Mouse (Mus musculus): ENCODE measurements around the gene Glrx5. TPM values are rescaled to one million over a fixed set of nuclear protein-coding genes. Genes with fewer than 3 reads are reported as not detected.

Gene Glrx5
- polyA plus RNA-seq (2015; fragmentation: Nextera tagmentation; extraction: Ambion mirVana), result 152 and 159 TPM in 2 replicates

GRCm38 (mm10) chr12:105032147-105032831 is at the start of gene Glrx5:
Glrx5 (plus strand) TSS chr12:105032688.
- peak within 1 kb of the TSS; percentile 76 for H3K9ac ChIP-seq
- under 1% methylated on average over 72 of the region's 72 CpGs for WGBS

DNA sequence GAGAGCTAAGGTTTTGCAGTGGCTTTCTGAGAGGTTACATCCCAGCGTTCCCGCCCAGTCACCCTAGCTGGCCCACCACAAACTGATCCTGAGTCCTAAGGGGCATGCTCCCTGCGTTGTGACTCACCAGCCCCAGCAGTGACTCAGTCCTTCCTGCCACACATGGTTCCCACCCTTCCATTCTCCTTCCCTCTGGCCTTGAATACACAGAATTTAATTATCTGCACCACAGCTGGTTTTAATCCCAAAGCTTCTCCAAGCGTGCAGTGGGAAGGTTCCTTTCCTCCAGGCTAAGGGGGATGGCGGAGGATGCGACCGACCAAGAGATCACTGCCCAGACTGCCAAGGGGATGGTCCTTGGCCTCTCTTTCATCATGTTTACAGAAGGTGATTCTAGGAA is 49.0 kb upstream of the Glrx5 start:
- peak; percentile 64; the same call in 1 of the 2 replicates for ATAC-seq (ENCODE audit: insufficient number of reproducible peaks, low FRiP score, low TSS enrichment, low read depth)
- peak overlapping the region; percentile 75 for H3K27ac ChIP-seq (replicated peaks)
- 26% methylated on average over 7 of the region's 7 CpGs for WGBS

More at GRCm38 (mm10) chr12:105032147-105032831, at the start of gene Glrx5:
- Histone ChIP-seq H3K36me3 (peaks cover 13% of the 10 kb centered on the region; the same call in 1 of the 2 replicates), H3K9me3 (replicated peaks) (no peaks in the 10 kb centered on the region), H3K4me3 (replicated peaks) (peak within 1 kb of the TSS; percentile 97), H3K27me3 (no peaks in the 10 kb centered on the region), H3K27ac (replicated peaks) (peak within 1 kb of the TSS; percentile 84), H3K4me2 (replicated peaks) (peak within 1 kb of the TSS; percentile 85), H3K4me1 (peaks cover 37% of the 10 kb centered on the region)
- peak; percentile 100 for ATAC-seq (ENCODE audit: insufficient number of reproducible peaks, low FRiP score, low TSS enrichment, low read depth)

GRCm38 (mm10) chr12:104985088-104985487 is 47.4 kb upstream of the Glrx5 start:
- no peak for ATAC-seq (ENCODE audit: insufficient number of reproducible peaks, low FRiP score, low TSS enrichment, low read depth)
- H3K36me3 ChIP-seq, result no peaks in the 10 kb centered on the region
- H3K4me3 ChIP-seq (replicated peaks), result no peak overlapping the region
- no peaks in the 10 kb centered on the region for H3K9me3 ChIP-seq (replicated peaks)
- H3K4me2 ChIP-seq (replicated peaks), result no peak overlapping the region
- peaks cover 27% of the 10 kb centered on the region for H3K4me1 ChIP-seq
- H3K9ac ChIP-seq, result no peak overlapping the region
- no peak overlapping the region for H3K27ac ChIP-seq (replicated peaks)
- no peaks in the 10 kb centered on the region for H3K27me3 ChIP-seq
- WGBS, result 84% methylated on average over 5 of the region's 5 CpGs

More for the DNA sequence above, 49.0 kb upstream of the Glrx5 start:
- Histone ChIP-seq H3K9ac (no peak overlapping the region), H3K27me3 (no peaks in the 10 kb centered on the region), H3K4me1 (peaks cover 40% of the 10 kb centered on the region), H3K9me3 (replicated peaks) (no peaks in the 10 kb centered on the region), H3K4me3 (replicated peaks) (no peak overlapping the region), H3K4me2 (replicated peaks) (0 out of 2 replicates have a peak overlapping the region, but pooled peaks have one; percentile 10), H3K36me3 (no peaks in the 10 kb centered on the region)

GRCm38 (mm10) chr12:104986001-104986400 is 46.5 kb upstream of the Glrx5 start:
- Histone ChIP-seq H3K27ac (replicated peaks) (no peak overlapping the region), H3K36me3 (no peaks in the 10 kb centered on the region), H3K4me1 (peaks cover 27% of the 10 kb centered on the region), H3K9ac (no peak overlapping the region), H3K27me3 (no peaks in the 10 kb centered on the region), H3K4me2 (replicated peaks) (no peak overlapping the region), H3K9me3 (replicated peaks) (no peaks in the 10 kb centered on the region), H3K4me3 (replicated peaks) (no peak overlapping the region)
- WGBS, result 78% methylated on average over 2 of the region's 2 CpGs
- ATAC-seq (ENCODE audit: insufficient number of reproducible peaks, low FRiP score, low TSS enrichment, low read depth), result no peak

- no peak for ATAC-seq (ENCODE audit: insufficient number of reproducible peaks, low FRiP score, low TSS enrichment, low read depth)
- Histone ChIP-seq H3K36me3 (no peaks in the 10 kb centered on the region), H3K4me1 (peaks cover 27% of the 10 kb centered on the region), H3K27ac (replicated peaks) (0 out of 2 replicates have a peak overlapping the region, but pooled peaks have one; percentile 11), H3K9ac (no peak overlapping the region), H3K4me2 (replicated peaks) (no peak overlapping the region), H3K27me3 (no peaks in the 10 kb centered on the region), H3K4me3 (replicated peaks) (no peak overlapping the region), H3K9me3 (replicated peaks) (no peaks in the 10 kb centered on the region)
- 89% methylated on average over 9 of the region's 9 CpGs for WGBS
These were observed 45.7 kb upstream of the Glrx5 start for GRCm38 (mm10) chr12:104986781-104987180.

DNA sequence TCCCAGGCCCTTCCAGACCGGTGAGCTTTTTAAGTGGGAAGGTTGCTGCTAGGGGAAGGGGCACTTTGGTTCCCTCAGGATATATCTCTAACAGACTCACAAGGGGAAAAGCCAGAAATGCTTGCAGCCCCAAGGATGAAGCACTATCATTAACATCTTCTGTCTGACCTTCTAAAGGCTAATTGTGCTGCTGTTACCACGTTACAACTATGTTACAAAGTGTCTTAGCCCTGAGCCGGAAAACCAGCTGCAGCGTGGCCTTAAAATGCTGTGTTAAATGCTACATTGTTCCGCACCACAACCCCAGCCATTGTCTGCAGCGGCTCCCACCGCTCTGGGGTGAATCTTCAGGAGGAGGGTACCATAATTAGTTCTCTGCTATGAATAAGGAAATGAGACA is 44.6 kb upstream of the Glrx5 start:
- Histone ChIP-seq H3K4me1 (peaks cover 23% of the 10 kb centered on the region), H3K27ac (replicated peaks) (no peak overlapping the region), H3K4me3 (replicated peaks) (no peak overlapping the region), H3K36me3 (no peaks in the 10 kb centered on the region), H3K9me3 (replicated peaks) (no peaks in the 10 kb centered on the region), H3K27me3 (no peaks in the 10 kb centered on the region), H3K9ac (no peak overlapping the region), H3K4me2 (replicated peaks) (no peak overlapping the region)
- WGBS, result 51% methylated on average over 7 of the region's 7 CpGs
- ATAC-seq (ENCODE audit: insufficient number of reproducible peaks, low FRiP score, low TSS enrichment, low read depth), result no peak

DNA sequence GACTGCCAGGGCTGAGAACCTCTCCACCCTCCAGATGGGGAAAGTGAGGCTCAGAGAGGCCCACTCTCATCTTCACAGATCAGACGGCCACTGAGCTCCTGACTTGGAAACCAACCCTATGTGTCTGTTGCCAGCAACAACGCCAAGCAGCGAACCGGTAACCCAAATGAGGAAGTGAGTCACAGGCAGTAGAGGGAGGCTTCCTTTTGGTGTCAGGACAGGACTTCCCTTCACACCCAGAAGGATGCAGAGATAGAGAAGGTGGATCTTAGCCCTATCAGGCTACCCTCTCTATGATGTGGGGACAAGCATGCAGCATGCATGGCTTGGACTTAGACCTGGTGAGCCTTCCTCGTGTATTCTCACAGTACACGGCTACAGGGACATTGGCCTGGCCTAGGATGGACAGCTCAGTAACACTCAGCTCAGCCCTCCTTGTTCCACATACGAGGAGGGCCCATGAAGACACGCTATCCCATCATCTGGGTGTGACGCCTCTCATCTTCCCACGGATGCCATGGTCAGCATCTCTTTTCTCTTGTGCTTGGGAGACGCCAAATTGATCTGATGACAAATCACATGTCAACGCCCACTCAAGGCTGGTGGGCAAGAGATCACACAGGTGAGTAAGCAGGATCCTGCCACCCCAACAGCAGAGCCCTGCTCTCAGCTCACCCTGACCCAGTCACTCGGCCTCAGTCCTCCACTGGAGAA is 41.6 kb upstream of the Glrx5 start:
- no peak for ATAC-seq (ENCODE audit: insufficient number of reproducible peaks, low FRiP score, low TSS enrichment, low read depth)
- Histone ChIP-seq H3K9me3 (replicated peaks) (no peaks in the 10 kb centered on the region), H3K27ac (replicated peaks) (no peak overlapping the region), H3K9ac (no peak overlapping the region), H3K4me1 (peaks cover 6% of the 10 kb centered on the region; the same call in 1 of the 2 replicates), H3K36me3 (no peaks in the 10 kb centered on the region), H3K4me2 (replicated peaks) (no peak overlapping the region), H3K27me3 (no peaks in the 10 kb centered on the region), H3K4me3 (replicated peaks) (no peak overlapping the region)
- 77% methylated on average over 13 of the region's 13 CpGs for whole genome bisulfite sequencing

DNA sequence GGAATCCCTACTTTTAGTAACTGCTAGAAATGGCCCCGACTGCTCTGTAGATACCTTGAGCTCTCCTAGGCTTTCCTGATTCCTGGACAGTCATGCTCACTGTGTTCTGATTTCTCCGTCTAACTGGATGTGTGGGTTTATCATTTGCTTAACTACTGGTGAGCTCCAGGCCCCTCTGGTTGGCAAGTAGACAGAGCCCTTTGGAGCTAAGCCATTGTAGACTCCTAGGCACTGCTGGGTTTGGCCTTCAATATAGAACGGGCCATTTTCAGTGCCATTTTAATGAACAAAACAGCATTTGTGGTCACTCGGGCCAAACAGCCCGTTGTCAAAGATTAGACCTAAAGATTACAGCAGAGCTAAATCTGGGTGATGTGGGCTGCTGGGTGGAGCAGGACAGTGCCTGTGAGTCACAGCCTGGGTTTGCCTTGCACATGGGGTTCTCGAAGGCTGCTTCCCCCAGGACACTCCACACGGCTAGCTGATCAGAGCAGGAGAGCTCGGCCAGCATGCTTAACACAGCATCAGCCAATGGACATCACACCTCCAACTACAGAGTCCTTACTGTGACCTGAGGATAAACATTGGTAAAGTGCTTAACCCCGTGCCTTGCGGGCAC is 40.3 kb upstream of the Glrx5 start:
- Histone ChIP-seq H3K27me3 (no peaks in the 10 kb centered on the region), H3K27ac (replicated peaks) (peak overlapping the region; percentile 29; the same call in 1 of the 2 replicates), H3K4me1 (peaks cover 2% of the 10 kb centered on the region; the same call in 1 of the 2 replicates), H3K4me2 (replicated peaks) (no peak overlapping the region), H3K36me3 (no peaks in the 10 kb centered on the region), H3K9me3 (replicated peaks) (no peaks in the 10 kb centered on the region), H3K9ac (no peak overlapping the region), H3K4me3 (replicated peaks) (no peak overlapping the region)
- ATAC-seq (ENCODE audit: insufficient number of reproducible peaks, low FRiP score, low TSS enrichment, low read depth), result no peak
- 79% methylated on average over 10 of the region's 10 CpGs for WGBS

DNA sequence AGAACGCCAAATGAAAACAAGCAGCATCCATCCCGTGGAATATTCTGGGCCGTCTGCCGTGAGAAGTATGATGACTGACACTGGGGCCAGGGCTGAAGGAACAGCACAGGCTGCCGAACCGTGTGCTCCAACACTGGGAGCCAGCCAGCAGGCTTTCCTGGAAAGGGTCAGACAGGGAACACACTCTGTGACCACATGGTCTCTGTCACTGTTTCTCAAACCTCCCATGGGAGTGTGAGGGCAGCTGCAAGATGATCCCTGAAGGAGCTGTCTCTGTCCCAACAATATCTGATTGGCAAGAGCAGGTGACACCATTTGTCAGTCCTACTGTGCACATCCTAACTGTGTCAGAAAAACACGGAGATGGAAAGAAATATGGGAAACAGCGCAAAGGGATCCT is 39.6 kb upstream of the Glrx5 start:
- no peak for ATAC-seq (ENCODE audit: insufficient number of reproducible peaks, low FRiP score, low TSS enrichment, low read depth)
- no peak overlapping the region for H3K4me3 ChIP-seq (replicated peaks)
- H3K36me3 ChIP-seq, result no peaks in the 10 kb centered on the region
- peak overlapping the region; percentile 29; the same call in 1 of the 2 replicates for H3K27ac ChIP-seq (replicated peaks)
- H3K9ac ChIP-seq, result no peak overlapping the region
- H3K27me3 ChIP-seq, result no peaks in the 10 kb centered on the region
- no peak overlapping the region for H3K4me2 ChIP-seq (replicated peaks)
- no peaks in the 10 kb centered on the region for H3K9me3 ChIP-seq (replicated peaks)
- 69% methylated on average over 8 of the region's 8 CpGs for WGBS
- H3K4me1 ChIP-seq, result 0 out of 2 replicates have a peak, but pooled peaks cover under 1% of the 10 kb centered on the region

DNA sequence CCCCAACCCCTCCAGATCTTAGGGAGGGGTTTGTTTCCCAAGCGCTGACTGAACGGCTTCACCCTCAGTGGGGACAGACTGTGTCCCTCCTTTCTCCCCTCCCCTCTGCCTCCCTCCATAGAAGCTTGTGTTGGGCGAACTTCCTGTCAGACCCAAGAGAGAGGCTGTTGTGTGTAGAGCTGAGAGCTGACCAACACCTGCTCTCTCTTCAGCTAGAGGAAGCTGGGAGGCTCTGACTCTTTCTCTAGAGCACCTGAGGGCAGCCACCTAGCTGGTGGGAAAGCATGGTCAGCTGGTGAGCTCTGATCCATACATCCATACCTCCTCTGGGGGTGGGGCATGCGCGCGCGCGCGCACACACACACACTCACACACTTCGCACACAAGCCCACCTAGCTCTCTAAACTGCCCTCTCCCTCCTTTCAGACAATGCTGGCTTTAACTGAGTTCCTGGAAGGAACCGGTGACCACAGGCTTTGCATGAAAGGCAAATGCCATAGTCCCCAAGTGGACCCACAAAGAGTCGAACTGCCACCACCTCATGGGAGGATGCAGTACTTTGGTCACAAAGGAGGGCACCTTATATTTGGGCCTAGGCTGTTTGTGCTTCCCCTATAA is 37.1 kb upstream of the Glrx5 start:
- WGBS, result 85% methylated on average over 12 of the region's 12 CpGs
- ATAC-seq (ENCODE audit: insufficient number of reproducible peaks, low FRiP score, low TSS enrichment, low read depth), result no peak

More for the DNA sequence above, 37.1 kb upstream of the Glrx5 start:
- Histone ChIP-seq H3K4me2 (replicated peaks) (no peak overlapping the region), H3K27me3 (no peaks in the 10 kb centered on the region), H3K9me3 (replicated peaks) (no peaks in the 10 kb centered on the region), H3K9ac (no peak overlapping the region), H3K4me1 (peaks cover 9% of the 10 kb centered on the region), H3K36me3 (no peaks in the 10 kb centered on the region), H3K4me3 (replicated peaks) (no peak overlapping the region), H3K27ac (replicated peaks) (no peak overlapping the region)

All from embryonic facial prominence, embryonic 15.5 days (tissue).